Mouse (Mus musculus): ENCODE results near the gene Pdk2. TPM values are rescaled to one million over a fixed set of nuclear protein-coding genes. Genes with fewer than 3 reads are reported as not detected.
A peak's percentile ranks its signal among the peaks of the same experiment; 100 is the strongest.

Pdk2 gene
- polyA plus RNA-seq, 1 experiment: 167 TPM

DNA sequence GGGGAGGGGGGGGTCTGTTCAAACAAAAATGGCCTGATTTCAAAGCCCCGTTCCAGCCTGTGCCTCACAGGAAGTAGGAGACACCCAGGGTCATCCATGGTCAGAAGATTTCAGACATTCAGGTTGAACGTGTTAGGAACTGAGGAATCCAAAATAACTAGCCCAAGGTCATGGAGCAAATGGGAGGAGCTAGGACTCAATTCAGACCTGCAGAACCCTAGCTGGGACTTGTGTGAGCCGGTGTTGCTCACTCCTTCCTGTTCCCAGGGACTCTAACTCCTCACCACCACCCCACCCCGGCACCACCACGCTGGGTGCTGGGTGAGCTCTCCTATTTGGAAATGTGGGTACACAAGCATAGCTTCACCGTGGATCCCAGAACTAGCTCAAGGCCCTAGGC, 53.8 kb downstream of the Pdk2 start:
- Histone ChIP-seq H3K36me3 (ENCODE audit: control insufficient read depth, insufficient read depth, low read length) (no peaks in the 10 kb centered on the region), H3K4me1 (ENCODE audit: control insufficient read depth, insufficient read depth, insufficient read length, low read length) (peaks cover 11% of the 10 kb centered on the region; the same call in 1 of the 2 replicates), H3K4me3 (ENCODE audit: low read depth, low read length) (no peak overlapping the region), H3K27me3 (ENCODE audit: control insufficient read depth, insufficient read depth, low read length) (no peaks in the 10 kb centered on the region), H3K27ac (ENCODE audit: insufficient read depth, low read depth, low read length) (no peak overlapping the region)
- TF ChIP-seq POLR2A (IDR thresholded peaks at IDR 0.05; ENCODE audit: low read depth, low read length) (no peak), CTCF (IDR thresholded peaks at IDR 0.05; ENCODE audit: extremely low read depth, insufficient read length, insufficient replicate concordance, low read depth, low read length) (no peak)
- WGBS: 34% methylated on average over 6 of the region's 6 CpGs

GRCm38 (mm10) chr11:94986435-94986834, 54.7 kb downstream of the Pdk2 start:
- H3K27ac ChIP-seq (ENCODE audit: insufficient read depth, low read depth, low read length): no peak overlapping the region
- H3K4me3 ChIP-seq (ENCODE audit: low read depth, low read length): no peak overlapping the region
- TF ChIP-seq POLR2A (IDR thresholded peaks at IDR 0.05; ENCODE audit: low read depth, low read length): no peak
- TF ChIP-seq CTCF (IDR thresholded peaks at IDR 0.05; ENCODE audit: extremely low read depth, insufficient read length, insufficient replicate concordance, low read depth, low read length): no peak
- WGBS: 30% methylated on average over 2 of the region's 2 CpGs
- no peaks in the 10 kb centered on the region for H3K36me3 ChIP-seq (ENCODE audit: control insufficient read depth, insufficient read depth, low read length)
- H3K4me1 ChIP-seq (ENCODE audit: control insufficient read depth, insufficient read depth, insufficient read length, low read length): peaks cover 11% of the 10 kb centered on the region; the same call in 1 of the 2 replicates
- no peaks in the 10 kb centered on the region for H3K27me3 ChIP-seq (ENCODE audit: control insufficient read depth, insufficient read depth, low read length)

GRCm38 (mm10) chr11:94985822-94986221, 55.3 kb downstream of the Pdk2 start:
- H3K27ac ChIP-seq (ENCODE audit: insufficient read depth, low read depth, low read length): no peak overlapping the region
- H3K4me1 ChIP-seq (ENCODE audit: control insufficient read depth, insufficient read depth, insufficient read length, low read length): peaks cover 11% of the 10 kb centered on the region; the same call in 1 of the 2 replicates
- H3K27me3 ChIP-seq (ENCODE audit: control insufficient read depth, insufficient read depth, low read length): no peaks in the 10 kb centered on the region
- TF ChIP-seq CTCF (IDR thresholded peaks at IDR 0.05; ENCODE audit: extremely low read depth, insufficient read length, insufficient replicate concordance, low read depth, low read length): no peak
- TF ChIP-seq POLR2A (IDR thresholded peaks at IDR 0.05; ENCODE audit: low read depth, low read length): no peak
- H3K36me3 ChIP-seq (ENCODE audit: control insufficient read depth, insufficient read depth, low read length): no peaks in the 10 kb centered on the region
- WGBS: 71% methylated on average over 5 of the region's 5 CpGs
- no peak overlapping the region for H3K4me3 ChIP-seq (ENCODE audit: low read depth, low read length)

DNA sequence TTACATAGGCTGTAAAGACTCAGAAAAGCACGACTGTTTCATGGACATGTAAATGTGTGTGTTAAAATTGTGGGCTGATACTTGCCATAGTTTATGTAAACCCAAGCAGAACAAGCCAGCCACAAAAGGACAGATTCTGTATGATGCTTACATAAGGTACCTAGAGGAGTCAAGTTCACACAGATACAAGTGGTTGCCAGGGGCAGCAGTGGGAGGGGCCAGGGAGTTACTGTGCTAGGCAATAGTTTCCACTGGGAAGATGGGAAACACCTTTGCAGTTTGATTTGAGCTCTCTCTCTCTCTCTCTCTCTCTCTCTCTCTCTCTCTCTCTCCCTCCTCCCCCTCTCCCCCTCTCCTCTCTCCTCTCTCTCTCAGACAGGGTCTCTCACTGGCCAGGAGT, 56.0 kb downstream of the Pdk2 start:
- no peaks in the 10 kb centered on the region for H3K27me3 ChIP-seq (ENCODE audit: control insufficient read depth, insufficient read depth, low read length)
- 29% methylated on average over 1 of the region's 1 CpGs for WGBS
- H3K4me3 ChIP-seq (ENCODE audit: low read depth, low read length): no peak overlapping the region
- peaks cover 10% of the 10 kb centered on the region; the same call in 1 of the 2 replicates for H3K4me1 ChIP-seq (ENCODE audit: control insufficient read depth, insufficient read depth, insufficient read length, low read length)
- no peak overlapping the region for H3K27ac ChIP-seq (ENCODE audit: insufficient read depth, low read depth, low read length)
- no peaks in the 10 kb centered on the region for H3K36me3 ChIP-seq (ENCODE audit: control insufficient read depth, insufficient read depth, low read length)
- TF ChIP-seq POLR2A (IDR thresholded peaks at IDR 0.05; ENCODE audit: low read depth, low read length) (no peak), CTCF (IDR thresholded peaks at IDR 0.05; ENCODE audit: extremely low read depth, insufficient read length, insufficient replicate concordance, low read depth, low read length) (no peak)

- Histone ChIP-seq H3K27ac (ENCODE audit: insufficient read depth, low read depth, low read length) (no peak overlapping the region), H3K36me3 (ENCODE audit: control insufficient read depth, insufficient read depth, low read length) (no peaks in the 10 kb centered on the region), H3K4me3 (ENCODE audit: low read depth, low read length) (no peak overlapping the region), H3K4me1 (ENCODE audit: control insufficient read depth, insufficient read depth, insufficient read length, low read length) (no peaks in the 10 kb centered on the region), H3K27me3 (ENCODE audit: control insufficient read depth, insufficient read depth, low read length) (no peaks in the 10 kb centered on the region)
- TF ChIP-seq CTCF (IDR thresholded peaks at IDR 0.05; ENCODE audit: extremely low read depth, insufficient read length, insufficient replicate concordance, low read depth, low read length): no peak
- TF ChIP-seq POLR2A (IDR thresholded peaks at IDR 0.05; ENCODE audit: low read depth, low read length): no peak
- 80% methylated on average over 11 of the region's 11 CpGs for WGBS
Observed at GRCm38 (mm10) chr11:94979462-94980179, 61.5 kb downstream of the Pdk2 start.

GRCm38 (mm10) chr11:94978947-94979346, 62.2 kb downstream of the Pdk2 start:
- under 1% methylated on average over 20 of the region's 20 CpGs for WGBS
- H3K27ac ChIP-seq (ENCODE audit: insufficient read depth, low read depth, low read length): no peak overlapping the region

DNA sequence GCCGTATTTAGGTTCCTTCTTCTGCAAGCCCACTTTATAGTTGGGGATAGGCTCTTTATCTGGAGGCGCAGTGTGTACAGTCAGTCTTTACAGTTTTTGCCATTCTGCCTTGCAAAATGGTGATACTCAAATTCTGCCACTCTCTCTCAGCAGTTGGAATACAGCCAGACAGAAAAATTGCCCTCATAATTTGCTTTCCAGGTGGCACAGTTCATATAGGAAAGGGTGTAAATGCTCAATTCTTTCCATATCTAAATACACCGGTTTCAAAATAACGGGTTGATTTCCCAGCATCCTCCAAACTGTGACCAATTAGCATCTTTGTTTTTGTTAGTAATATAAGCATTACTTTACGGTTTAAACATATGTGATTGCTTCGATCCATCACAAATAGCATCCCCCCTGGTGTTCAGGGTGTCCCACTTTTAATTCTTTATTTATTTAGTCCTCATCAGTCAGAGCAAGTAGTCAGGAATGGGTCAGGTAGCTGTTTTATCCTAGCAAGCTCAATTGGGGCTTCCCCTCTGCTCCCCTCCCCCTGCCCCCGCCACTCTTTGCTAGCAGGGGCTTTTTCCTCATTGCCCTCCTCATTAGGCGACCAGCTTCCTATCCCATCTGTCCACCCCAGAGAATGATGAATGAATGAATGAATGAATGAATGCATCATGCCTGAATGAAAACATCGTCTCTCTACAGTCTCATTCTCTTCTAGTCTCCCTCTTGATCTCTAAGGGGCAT, 62.8 kb downstream of the Pdk2 start:
- Histone ChIP-seq H3K4me3 (ENCODE audit: low read depth, low read length) (no peak overlapping the region), H3K36me3 (ENCODE audit: control insufficient read depth, insufficient read depth, low read length) (no peaks in the 10 kb centered on the region), H3K27ac (ENCODE audit: insufficient read depth, low read depth, low read length) (no peak overlapping the region), H3K4me1 (ENCODE audit: control insufficient read depth, insufficient read depth, insufficient read length, low read length) (no peaks in the 10 kb centered on the region), H3K27me3 (ENCODE audit: control insufficient read depth, insufficient read depth, low read length) (no peaks in the 10 kb centered on the region)
- TF ChIP-seq POLR2A (IDR thresholded peaks at IDR 0.05; ENCODE audit: low read depth, low read length): no peak
- TF ChIP-seq CTCF (IDR thresholded peaks at IDR 0.05; ENCODE audit: extremely low read depth, insufficient read length, insufficient replicate concordance, low read depth, low read length): no peak
- WGBS: 40% methylated on average over 9 of the region's 9 CpGs

More at GRCm38 (mm10) chr11:94978947-94979346, 62.2 kb downstream of the Pdk2 start:
- Histone ChIP-seq H3K4me3 (ENCODE audit: low read depth, low read length) (peak overlapping the region; percentile 25), H3K27me3 (ENCODE audit: control insufficient read depth, insufficient read depth, low read length) (no peaks in the 10 kb centered on the region), H3K4me1 (ENCODE audit: control insufficient read depth, insufficient read depth, insufficient read length, low read length) (no peaks in the 10 kb centered on the region), H3K36me3 (ENCODE audit: control insufficient read depth, insufficient read depth, low read length) (no peaks in the 10 kb centered on the region)
- TF ChIP-seq CTCF (IDR thresholded peaks at IDR 0.05; ENCODE audit: extremely low read depth, insufficient read length, insufficient replicate concordance, low read depth, low read length) (peak; percentile 98; the same call in 1 of the 2 replicates), POLR2A (IDR thresholded peaks at IDR 0.05; ENCODE audit: low read depth, low read length) (no peak)

Other genes starting within 250 kb of the Pdk2 start
- gene Col1a1, start 105.1 kb downstream of the Pdk2 start, polyA plus RNA-seq (2012; rRNA removed): 49.0 and 51.1 TPM in 2 replicates
- 0.14 TPM in 1 of 2 replicates, not detected in the other for gene Hils1, start 73.8 kb downstream of the Pdk2 start, polyA plus RNA-seq (2012; rRNA removed)
- gene Sgca, start 65.0 kb downstream of the Pdk2 start, polyA plus RNA-seq (2012; rRNA removed): 1.7 and 3.7 TPM in 2 replicates
- gene Ppp1r9b, start 50.3 kb downstream of the Pdk2 start, polyA plus RNA-seq (2012; rRNA removed): 17.0 and 29.4 TPM in 2 replicates
- 3.3 and 7.2 TPM in 2 replicates for gene Samd14, start 31.5 kb downstream of the Pdk2 start, polyA plus RNA-seq (2012; rRNA removed)
- 91.0 and 156 TPM in 2 replicates for gene Itga3, start 35.4 kb upstream of the Pdk2 start, polyA plus RNA-seq (2012; rRNA removed)
- gene Dlx3, start 78.8 kb upstream of the Pdk2 start, polyA plus RNA-seq (2012; rRNA removed): 0.13 and 0.33 TPM in 2 replicates
- gene Dlx4, start 104.9 kb upstream of the Pdk2 start, polyA plus RNA-seq (2012; rRNA removed): not detected in 2 replicates
- 0.24 TPM in 1 of 2 replicates, not detected in the other for gene Tac4, start 220.2 kb upstream of the Pdk2 start, polyA plus RNA-seq (2012; rRNA removed)